In genomic region chr6:136522658-136523057, GRCm38 (mm10) we compare ENCODE assay signal across 23 mouse cellular contexts. TPM values are rescaled to one million over a fixed set of nuclear protein-coding genes. Genes with fewer than 3 reads are reported as not detected.
DNase-seq lines count a peak whose midpoint lies in the region; ATAC-seq and TF ChIP-seq lines count a peak whose summit lies in the region.
"Had no signal": no experiment of that assay in that cellular context is flagged by ENCODE, and none has a peak within 500 bp of the region (broad histone marks: within the 10 kb centered on the region; RNA-seq: fewer than 3 reads in every experiment).

No protein-coding gene starts in this region.

- intact Hi-C loops in heart, adult 2 months (cut with DNase I) = no loop called here
- intact Hi-C loops in heart, postnatal 10 days (cut with DNase I) = no loop called here

- 71% methylated on average over 5 of the region's 5 CpGs for WGBS in heart, adult 2 months
- WGBS in kidney, embryonic 16.5 days = 94% methylated on average over 5 of the region's 5 CpGs
- 93% methylated on average over 5 of the region's 5 CpGs for WGBS in midbrain, postnatal 0 days
- WGBS in midbrain, embryonic 11.5 days = 96% methylated on average over 5 of the region's 5 CpGs
- 66% methylated on average over 5 of the region's 5 CpGs for WGBS in heart, embryonic 16.5 days

- DNase-seq in heart, adult 2 months = no peak
- no peak for DNase-seq in heart, postnatal 10 days
- DNase-seq in kidney, postnatal 14 days = no peak
- no peak for DNase-seq in midbrain, postnatal 0 days (ENCODE audit: low spot score)
- no peak for DNase-seq in midbrain, embryonic 11.5 days (ENCODE audit: low spot score, missing footprints)
- DNase-seq in layer of hippocampus, postnatal 10 days (ENCODE audit: low spot score in 2 of 2) = no peak
- DNase-seq: adrenal gland, adult 8-10 months; liver, postnatal 0 days; midbrain, embryonic 14.5 days; retina, postnatal 1 day; thymus, postnatal 14 days had no signal

- peaks cover 16% of the 10 kb centered on the region for H3K36me3 ChIP-seq in heart, adult 2 months (ENCODE audit: control insufficient read depth, insufficient read depth, low read length)
- H3K36me3 ChIP-seq in kidney, embryonic 16.5 days (ENCODE audit: insufficient read depth, low read length) = peaks cover 32% of the 10 kb centered on the region
- no peaks in the 10 kb centered on the region for H3K36me3 ChIP-seq in midbrain, postnatal 0 days (ENCODE audit: insufficient read depth, low read length)
- H3K36me3 ChIP-seq in midbrain, embryonic 11.5 days (ENCODE audit: control insufficient read depth, insufficient read depth, low read length) = peaks cover 8% of the 10 kb centered on the region
- peaks cover 15% of the 10 kb centered on the region; the same call in 1 of the 2 replicates for H3K36me3 ChIP-seq in heart, embryonic 16.5 days (ENCODE audit: control insufficient read depth, insufficient read depth)

- no peak overlapping the region for H3K9ac ChIP-seq in heart, adult 2 months (ENCODE audit: low read depth, low read length)
- H3K9ac ChIP-seq in kidney, embryonic 16.5 days (replicated peaks; ENCODE audit: low read length) = no peak overlapping the region
- H3K9ac ChIP-seq in midbrain, postnatal 0 days (replicated peaks; ENCODE audit: low read length, poor library complexity, severe bottlenecking) = no peak overlapping the region
- H3K9ac ChIP-seq in midbrain, embryonic 11.5 days (ENCODE audit: low read length) = no peak overlapping the region
- H3K9ac ChIP-seq in heart, embryonic 16.5 days (ENCODE audit: low read length) = no peak overlapping the region
- H3K9ac ChIP-seq: forebrain, embryonic 12.5 days; kidney, embryonic 15.5 days; liver, postnatal 0 days had no signal

- H3K4me3 ChIP-seq in heart, adult 2 months = no peak overlapping the region
- H3K4me3 ChIP-seq in kidney, embryonic 16.5 days (ENCODE audit: low read length) = no peak overlapping the region
- H3K4me3 ChIP-seq in midbrain, postnatal 0 days (ENCODE audit: low read depth, low read length) = no peak overlapping the region
- no peak overlapping the region for H3K4me3 ChIP-seq in midbrain, embryonic 11.5 days (ENCODE audit: low read depth, low read length)
- no peak overlapping the region for H3K4me3 ChIP-seq in heart, embryonic 16.5 days (ENCODE audit: low read length)
- H3K4me3 ChIP-seq: embryonic facial prominence, embryonic 10.5 days; forebrain, embryonic 12.5 days; kidney, embryonic 15.5 days; left cerebral cortex, adult 2 months; limb, embryonic 10.5 days; myocyte had no signal

- H3K27ac ChIP-seq in heart, adult 2 months = peak overlapping the region; percentile 0; the same call in 1 of the 2 replicates
- peak overlapping the region; percentile 36; the same call in 1 of the 2 replicates for H3K27ac ChIP-seq in kidney, embryonic 16.5 days (ENCODE audit: low read length)
- H3K27ac ChIP-seq in midbrain, postnatal 0 days (ENCODE audit: low read depth, low read length) = peak overlapping the region; percentile 7; the same call in 1 of the 2 replicates
- no peak overlapping the region for H3K27ac ChIP-seq in midbrain, embryonic 11.5 days (ENCODE audit: low read depth, low read length)
- peak overlapping the region; percentile 44 for H3K27ac ChIP-seq in heart, embryonic 16.5 days (ENCODE audit: low read length)
- H3K27ac ChIP-seq: embryonic facial prominence, embryonic 10.5 days; forebrain, embryonic 12.5 days; kidney, embryonic 15.5 days; left cerebral cortex, adult 2 months; limb, embryonic 10.5 days; stomach, postnatal 0 days had no signal

- TF ChIP-seq EP300 in heart, adult 2 months (IDR thresholded peaks at IDR 0.05; ENCODE audit: insufficient read depth, low read depth, low read length) = no peak

- no peak for ATAC-seq in kidney, embryonic 16.5 days (ENCODE audit: low FRiP score, low TSS enrichment)
- no peak for ATAC-seq in midbrain, postnatal 0 days (ENCODE audit: low FRiP score)
- no peak for ATAC-seq in midbrain, embryonic 11.5 days (ENCODE audit: low FRiP score)
- no peak for ATAC-seq in heart, embryonic 16.5 days (replicated peaks; ENCODE audit: extremely low read depth, insufficient read depth, low FRiP score)
- ATAC-seq: hindbrain, embryonic 16.5 days; intestine, postnatal 0 days; liver, postnatal 0 days; Patski had no signal

- no peak for TF ChIP-seq CTCF in heart, adult 2 months (IDR thresholded peaks at IDR 0.05)
- TF ChIP-seq CTCF in midbrain, postnatal 0 days (IDR thresholded peaks at IDR 0.05) = no peak

- no peak overlapping the region for H3K4me2 ChIP-seq in kidney, embryonic 16.5 days (replicated peaks; ENCODE audit: low read depth, low read length)
- no peak overlapping the region for H3K4me2 ChIP-seq in midbrain, postnatal 0 days (ENCODE audit: low read depth, low read length, poor library complexity, severe bottlenecking)
- H3K4me2 ChIP-seq in midbrain, embryonic 11.5 days = no peak overlapping the region
- H3K4me2 ChIP-seq in heart, embryonic 16.5 days (ENCODE audit: low read depth, low read length) = peak overlapping the region; percentile 5; the same call in 1 of the 2 replicates
- H3K4me2 ChIP-seq: forebrain, embryonic 12.5 days; kidney, embryonic 15.5 days had no signal

- no peaks in the 10 kb centered on the region for H3K27me3 ChIP-seq in heart, adult 2 months (ENCODE audit: control insufficient read depth, insufficient read depth, low read length)
- H3K27me3 ChIP-seq in kidney, embryonic 16.5 days (ENCODE audit: insufficient read depth, low read length) = no peaks in the 10 kb centered on the region
- no peaks in the 10 kb centered on the region for H3K27me3 ChIP-seq in midbrain, postnatal 0 days (ENCODE audit: insufficient read depth, low read length)
- H3K27me3 ChIP-seq in midbrain, embryonic 11.5 days (ENCODE audit: control insufficient read depth, insufficient read depth, low read length) = no peaks in the 10 kb centered on the region
- no peaks in the 10 kb centered on the region for H3K27me3 ChIP-seq in heart, embryonic 16.5 days (ENCODE audit: control insufficient read depth, insufficient read depth, low read length)
- H3K27me3 ChIP-seq: forebrain, embryonic 12.5 days; kidney, embryonic 15.5 days; Patski had no signal

- peaks cover 3% of the 10 kb centered on the region for H3K79me2 ChIP-seq in heart, adult 2 months (replicated peaks; ENCODE audit: control insufficient read depth, insufficient read depth, low read length)

- peaks cover 10% of the 10 kb centered on the region for H3K4me1 ChIP-seq in heart, adult 2 months (ENCODE audit: control insufficient read depth, insufficient read depth, low read length)
- peaks cover 7% of the 10 kb centered on the region; the same call in 1 of the 2 replicates for H3K4me1 ChIP-seq in kidney, embryonic 16.5 days (ENCODE audit: insufficient read depth, low read length)
- H3K4me1 ChIP-seq in midbrain, postnatal 0 days (ENCODE audit: insufficient read depth, low read length) = 0 out of 2 replicates have a peak, but pooled peaks cover 3% of the 10 kb centered on the region
- no peaks in the 10 kb centered on the region for H3K4me1 ChIP-seq in midbrain, embryonic 11.5 days (ENCODE audit: control insufficient read depth, insufficient read depth, low read length)
- H3K4me1 ChIP-seq in heart, embryonic 16.5 days (ENCODE audit: control insufficient read depth, insufficient read depth, low read length) = peaks cover 11% of the 10 kb centered on the region
- H3K4me1 ChIP-seq: embryonic facial prominence, embryonic 10.5 days; kidney, embryonic 15.5 days had no signal

- TF ChIP-seq POLR2A in heart, adult 2 months (IDR thresholded peaks at IDR 0.05; ENCODE audit: insufficient read depth, low read depth, low read length) = no peak

- H3K9me3 ChIP-seq in kidney, embryonic 16.5 days (ENCODE audit: low read length) = peaks cover 11% of the 10 kb centered on the region
- H3K9me3 ChIP-seq in midbrain, postnatal 0 days (ENCODE audit: low read length) = no peaks in the 10 kb centered on the region
- H3K9me3 ChIP-seq in midbrain, embryonic 11.5 days (ENCODE audit: control insufficient read depth, low read length) = peaks cover 8% of the 10 kb centered on the region; the same call in 1 of the 2 replicates
- H3K9me3 ChIP-seq in heart, embryonic 16.5 days (replicated peaks; ENCODE audit: control insufficient read depth, low read length) = peaks cover 3% of the 10 kb centered on the region

RNA-seq across cellular contexts. Expression of gene Atf7ip, which starts 16.7 kb away (rescaled TPM):
- total RNA-seq in heart, adult 2 months (2021) = 10 to 100 TPM; 73.1 to 88.0 TPM
- 21.4 and 31.7 TPM in 2 replicates for polyA plus RNA-seq in heart, adult 2 months (2012; rRNA removed)
- 100 to 1,000 TPM in 1 of 2 experiments, 10 to 100 TPM in 1; 93.8 to 103 TPM for total RNA-seq in heart, postnatal 10 days (2021)
- 38.0 and 41.0 TPM in 2 replicates for polyA plus RNA-seq in kidney, embryonic 16.5 days (2015; fragmentation: Nextera tagmentation; extraction: Ambion mirVana)
- 43.1 and 55.2 TPM in 2 replicates for total RNA-seq in midbrain, postnatal 0 days (2014; rRNA removed)
- 18.9 and 28.7 TPM in 2 replicates for polyA plus RNA-seq in midbrain, postnatal 0 days (2015; fragmentation: Nextera tagmentation; extraction: Ambion mirVana)
- 43.4 and 46.8 TPM in 2 replicates for polyA plus RNA-seq in midbrain, embryonic 11.5 days (2014; fragmentation: Nextera tagmentation; extraction: Ambion mirVana)
- 27.9 and 31.4 TPM in 2 replicates for polyA plus RNA-seq in heart, embryonic 16.5 days (2015; fragmentation: Nextera tagmentation; extraction: Ambion mirVana)
- total RNA-seq in layer of hippocampus, postnatal 10 days (2021) = 100 to 1,000 TPM; 139 to 148 TPM
